Mouse (Mus musculus): Measurements from ENCODE around the gene Ccdc93.

GRCm38 (mm10) chr1:121461895-121462294, 31.0 kb downstream of the Ccdc93 start:
- no peak for TF ChIP-seq CTCF (conservative IDR thresholded peaks at IDR 0.05; ENCODE audit: insufficient read depth, insufficient read length, low read depth, low read length)
- no peak for TF ChIP-seq POLR2A (IDR thresholded peaks at IDR 0.05; ENCODE audit: low read depth, low read length)

Data from kidney, adult 2 months (tissue).